Mouse (Mus musculus): ENCODE data around the gene Exoc3.
A peak's percentile ranks its signal among the peaks of the same experiment; 100 is the strongest.

The Exoc3 gene

GRCm38 (mm10) chr13:74208317-74208985 is at the start of gene Exoc3:
Exoc3 (minus strand) TSS chr13:74208732.
- DNase-seq (ENCODE audit: low spot score in 2 of 2) = peak; percentile 92

- no peak for DNase-seq (ENCODE audit: low spot score in 2 of 2)
Observed at GRCm38 (mm10) chr13:74246494-74246893, 38.0 kb upstream of the Exoc3 start.

GRCm38 (mm10) chr13:74245899-74246231 is 37.3 kb upstream of the Exoc3 start:
- DNase-seq (ENCODE audit: low spot score in 2 of 2) = no peak

GRCm38 (mm10) chr13:74245214-74245898 is 36.8 kb upstream of the Exoc3 start:
- DNase-seq (ENCODE audit: low spot score in 2 of 2) = peak; percentile 66 to 71

GRCm38 (mm10) chr13:74237574-74237973 is 29.0 kb upstream of the Exoc3 start:
- DNase-seq (ENCODE audit: low spot score in 2 of 2) = no peak

- no peak for DNase-seq (ENCODE audit: low spot score in 2 of 2)
Observed at GRCm38 (mm10) chr13:74220659-74221058, 12.1 kb upstream of the Exoc3 start.

GRCm38 (mm10) chr13:74218441-74218840 is 9.9 kb upstream of the Exoc3 start:
- DNase-seq (ENCODE audit: low spot score in 2 of 2) = no peak

- peak in 1 of 2 experiments; percentile 41 for DNase-seq (ENCODE audit: low spot score in 2 of 2)
Observed at GRCm38 (mm10) chr13:74208986-74209345, 434 bp upstream of the Exoc3 start.

- no peak for DNase-seq (ENCODE audit: low spot score in 2 of 2)
Observed at GRCm38 (mm10) chr13:74196451-74196850, 12.1 kb downstream of the Exoc3 start.

- no peak for DNase-seq (ENCODE audit: low spot score in 2 of 2)
Observed at GRCm38 (mm10) chr13:74192613-74193012, 15.9 kb downstream of the Exoc3 start.

GRCm38 (mm10) chr13:74183011-74183695 is 25.4 kb downstream of the Exoc3 start:
- DNase-seq (ENCODE audit: low spot score in 2 of 2) = no peak

- no peak for DNase-seq (ENCODE audit: low spot score in 2 of 2)
Observed at GRCm38 (mm10) chr13:74172036-74172435, 36.5 kb downstream of the Exoc3 start.

GRCm38 (mm10) chr13:74169446-74170164 is 38.9 kb downstream of the Exoc3 start:
- peak; percentile 37 to 43 for DNase-seq (ENCODE audit: low spot score in 2 of 2)

GRCm38 (mm10) chr13:74167492-74167891 is 41.0 kb downstream of the Exoc3 start:
- DNase-seq (ENCODE audit: low spot score in 2 of 2) = no peak

GRCm38 (mm10) chr13:74167057-74167413 is 41.5 kb downstream of the Exoc3 start:
- no peak for DNase-seq (ENCODE audit: low spot score in 2 of 2)

GRCm38 (mm10) chr13:74166348-74167056 is 42.0 kb downstream of the Exoc3 start:
- DNase-seq (ENCODE audit: low spot score in 2 of 2) = peak; percentile 26 to 31

GRCm38 (mm10) chr13:74147327-74147726 is 61.2 kb downstream of the Exoc3 start:
- DNase-seq (ENCODE audit: low spot score in 2 of 2) = no peak

- DNase-seq (ENCODE audit: low spot score in 2 of 2) = no peak
Observed at GRCm38 (mm10) chr13:74145983-74146622, 62.4 kb downstream of the Exoc3 start.

- no peak for DNase-seq (ENCODE audit: low spot score in 2 of 2)
Observed at GRCm38 (mm10) chr13:74144120-74144884, 64.2 kb downstream of the Exoc3 start.

- no peak for DNase-seq (ENCODE audit: low spot score in 2 of 2)
Observed at GRCm38 (mm10) chr13:74143282-74143681, 65.2 kb downstream of the Exoc3 start.
